Mouse (Mus musculus): Measurements from ENCODE around the gene Atp2a3. TPM values are rescaled to one million over a fixed set of nuclear protein-coding genes. Genes with fewer than 3 reads are reported as not detected.

Gene Atp2a3
- polyA plus RNA-seq, 1 experiment from 2014 or later = 0.59 TPM

GRCm38 (mm10) chr11:73036077-73036476, 75.1 kb downstream of the Atp2a3 start:
- H3K9ac ChIP-seq (ENCODE audit: low read length) = no peak overlapping the region
- H3K9me3 ChIP-seq (ENCODE audit: control insufficient read depth, low read length) = no peaks in the 10 kb centered on the region
- no peaks in the 10 kb centered on the region for H3K27me3 ChIP-seq (ENCODE audit: control insufficient read depth, insufficient read depth, low read length)
- H3K4me3 ChIP-seq (ENCODE audit: low read depth, low read length) = no peak overlapping the region
- no peaks in the 10 kb centered on the region for H3K36me3 ChIP-seq (ENCODE audit: control insufficient read depth, insufficient read depth, low read length)
- WGBS = 85% methylated on average over 7 of the region's 7 CpGs
- ATAC-seq (ENCODE audit: low FRiP score) = no peak
- H3K4me1 ChIP-seq (ENCODE audit: control insufficient read depth, insufficient read depth, low read length) = peaks cover 6% of the 10 kb centered on the region; the same call in 1 of the 2 replicates
- H3K27ac ChIP-seq (ENCODE audit: low read depth, low read length) = no peak overlapping the region
- H3K4me2 ChIP-seq = no peak overlapping the region
- no peak for DNase-seq (ENCODE audit: low spot score, missing footprints)

- peak; percentile 47 for DNase-seq (ENCODE audit: low spot score, missing footprints)
- Histone ChIP-seq H3K4me3 (ENCODE audit: low read depth, low read length) (no peak overlapping the region), H3K27ac (ENCODE audit: low read depth, low read length) (no peak overlapping the region), H3K9me3 (ENCODE audit: control insufficient read depth, low read length) (no peaks in the 10 kb centered on the region), H3K4me1 (ENCODE audit: control insufficient read depth, insufficient read depth, low read length) (peaks cover 1% of the 10 kb centered on the region; the same call in 1 of the 2 replicates), H3K9ac (ENCODE audit: low read length) (no peak overlapping the region), H3K36me3 (ENCODE audit: control insufficient read depth, insufficient read depth, low read length) (no peaks in the 10 kb centered on the region), H3K27me3 (ENCODE audit: control insufficient read depth, insufficient read depth, low read length) (no peaks in the 10 kb centered on the region), H3K4me2 (no peak overlapping the region)
- WGBS = 63% methylated on average over 6 of the region's 6 CpGs
- ATAC-seq (ENCODE audit: low FRiP score) = no peak
These were observed 75.9 kb downstream of the Atp2a3 start for GRCm38 (mm10) chr11:73036889-73037288.

GRCm38 (mm10) chr11:73037691-73038090, 76.7 kb downstream of the Atp2a3 start:
- H3K27me3 ChIP-seq (ENCODE audit: control insufficient read depth, insufficient read depth, low read length) = no peaks in the 10 kb centered on the region
- WGBS = 82% methylated on average over 3 of the region's 3 CpGs
- H3K9me3 ChIP-seq (ENCODE audit: control insufficient read depth, low read length) = no peaks in the 10 kb centered on the region
- DNase-seq (ENCODE audit: low spot score, missing footprints) (peak; percentile 44), ATAC-seq (ENCODE audit: low FRiP score) (no peak)
- H3K4me1 ChIP-seq (ENCODE audit: control insufficient read depth, insufficient read depth, low read length) = no peaks in the 10 kb centered on the region
- H3K9ac ChIP-seq (ENCODE audit: low read length) = no peak overlapping the region
- no peaks in the 10 kb centered on the region for H3K36me3 ChIP-seq (ENCODE audit: control insufficient read depth, insufficient read depth, low read length)
- H3K4me3 ChIP-seq (ENCODE audit: low read depth, low read length) = no peak overlapping the region
- no peak overlapping the region for H3K4me2 ChIP-seq
- H3K27ac ChIP-seq (ENCODE audit: low read depth, low read length) = no peak overlapping the region

GRCm38 (mm10) chr11:73039102-73039799, 78.3 kb downstream of the Atp2a3 start:
- Histone ChIP-seq H3K4me3 (ENCODE audit: low read depth, low read length) (no peak overlapping the region), H3K27me3 (ENCODE audit: control insufficient read depth, insufficient read depth, low read length) (no peaks in the 10 kb centered on the region), H3K27ac (ENCODE audit: low read depth, low read length) (no peak overlapping the region), H3K36me3 (ENCODE audit: control insufficient read depth, insufficient read depth, low read length) (no peaks in the 10 kb centered on the region), H3K4me2 (no peak overlapping the region), H3K9ac (ENCODE audit: low read length) (no peak overlapping the region), H3K4me1 (ENCODE audit: control insufficient read depth, insufficient read depth, low read length) (no peaks in the 10 kb centered on the region), H3K9me3 (ENCODE audit: control insufficient read depth, low read length) (no peaks in the 10 kb centered on the region)
- DNase-seq (ENCODE audit: low spot score, missing footprints) (peak; percentile 84), ATAC-seq (ENCODE audit: low FRiP score) (peak; percentile 60; the same call in 1 of the 2 replicates)
- 63% methylated on average over 9 of the region's 9 CpGs for WGBS

Small RNA genes lying within 50 kb of the gene (microRNA-seq; reads per million reads assigned to microRNA genes)
- gene Gm44467 = not detected

Other genes starting within 250 kb of the Atp2a3 start
- gene Cyb5d2, start 165.0 kb upstream of the Atp2a3 start, polyA plus RNA-seq (2014; fragmentation: Nextera tagmentation; extraction: Ambion mirVana) = 3.0 and 4.7 TPM in 2 replicates
- gene Zzef1, start 164.9 kb upstream of the Atp2a3 start, polyA plus RNA-seq (2014; fragmentation: Nextera tagmentation; extraction: Ambion mirVana) = 8.3 and 8.5 TPM in 2 replicates
- 1.2 and 1.3 TPM in 2 replicates for gene P2rx1, start 37.9 kb downstream of the Atp2a3 start, polyA plus RNA-seq (2014; fragmentation: Nextera tagmentation; extraction: Ambion mirVana)
- 3.7 and 4.2 TPM in 2 replicates for gene Camkk1, start 57.8 kb downstream of the Atp2a3 start, polyA plus RNA-seq (2014; fragmentation: Nextera tagmentation; extraction: Ambion mirVana)
- 10.8 and 11.0 TPM in 2 replicates for gene Ncbp3, start 86.6 kb downstream of the Atp2a3 start, polyA plus RNA-seq (2014; fragmentation: Nextera tagmentation; extraction: Ambion mirVana)
- gene Itgae, start 129.4 kb downstream of the Atp2a3 start, polyA plus RNA-seq (2014; fragmentation: Nextera tagmentation; extraction: Ambion mirVana) = 0.21 and 0.27 TPM in 2 replicates
- 16.7 and 18.9 TPM in 2 replicates for gene Haspin, start 177.1 kb downstream of the Atp2a3 start, polyA plus RNA-seq (2014; fragmentation: Nextera tagmentation; extraction: Ambion mirVana)
- 0.08 and 0.23 TPM in 2 replicates for gene P2rx5, start 199.3 kb downstream of the Atp2a3 start, polyA plus RNA-seq (2014; fragmentation: Nextera tagmentation; extraction: Ambion mirVana)
- gene Emc6, start 215.9 kb downstream of the Atp2a3 start, polyA plus RNA-seq (2014; fragmentation: Nextera tagmentation; extraction: Ambion mirVana) = 125 TPM in 2 replicates
- 183 and 189 TPM in 2 replicates for gene Tax1bp3, start 215.9 kb downstream of the Atp2a3 start, polyA plus RNA-seq (2014; fragmentation: Nextera tagmentation; extraction: Ambion mirVana)
- 19.1 and 21.1 TPM in 2 replicates for gene Ctns, start 237.9 kb downstream of the Atp2a3 start, polyA plus RNA-seq (2014; fragmentation: Nextera tagmentation; extraction: Ambion mirVana)
- gene Shpk, start 238.3 kb downstream of the Atp2a3 start, polyA plus RNA-seq (2014; fragmentation: Nextera tagmentation; extraction: Ambion mirVana) = 1.1 TPM in 2 replicates